Mouse (Mus musculus): Measurements from ENCODE around the gene Sugct. TPM values are rescaled to one million over a fixed set of nuclear protein-coding genes. Genes with fewer than 3 reads are reported as not detected.

Gene Sugct
- total and polyA plus RNA-seq, 3 experiments, result 1.0 to 3.0 TPM; not detected in 1

DNA sequence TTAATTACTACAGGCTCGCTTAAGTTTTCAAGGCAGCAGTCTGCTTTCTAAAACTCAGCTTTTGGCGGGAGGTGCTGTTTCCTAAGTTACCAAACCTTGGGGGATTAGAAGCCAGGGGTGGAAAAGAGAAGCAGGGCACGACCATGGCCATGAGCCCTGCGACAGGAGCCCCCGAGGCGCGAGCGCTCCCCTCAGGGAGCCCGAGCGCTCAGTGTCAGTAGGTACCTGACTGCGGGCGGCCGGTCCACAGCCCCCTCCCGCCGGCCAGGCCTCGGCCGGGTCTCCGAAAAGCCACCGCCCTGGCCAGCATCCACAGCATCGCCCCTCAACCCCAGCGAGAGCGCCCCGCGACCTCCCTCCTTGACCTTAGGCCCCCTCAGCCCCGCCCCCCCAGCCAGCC, 939 bp downstream of the Sugct start:
- Histone ChIP-seq H3K79me2 (ENCODE audit: control insufficient read depth, insufficient read depth, low read length, poor library complexity) (peaks cover 25% of the 10 kb centered on the region), H3K27me3 (ENCODE audit: control insufficient read depth in 1 of 2, insufficient read depth in 2 of 2, low read length in 2 of 2) (no peaks in the 10 kb centered on the region), H3K36me3 (ENCODE audit: control insufficient read depth in 1 of 2, insufficient read depth in 2 of 2, low read length in 2 of 2) (peaks cover 0 to 29% of the 10 kb centered on the region in 2 experiments; a peak in 3 of 4 replicates), H3K4me3 (ENCODE audit: control insufficient read depth in 1 of 2, insufficient read depth in 1 of 2, low read depth in 2 of 2, low read length in 2 of 2) (peak overlapping the region; percentile 87 to 93), H3K4me1 (ENCODE audit: control insufficient read depth in 1 of 2, insufficient read depth in 2 of 2, low read length in 2 of 2) (peaks cover 3 to 8% of the 10 kb centered on the region in 2 experiments), H3K9me3 (replicated peaks; ENCODE audit: insufficient read depth, low read length) (no peaks in the 10 kb centered on the region), H3K9ac (ENCODE audit: control insufficient read depth, low read depth, low read length, poor library complexity, severe bottlenecking) (peak overlapping the region; percentile 83), H3K27ac (ENCODE audit: control insufficient read depth, low read depth, low read length) (peak overlapping the region; percentile 78)
- peak; percentile 78 for DNase-seq (ENCODE audit: low read depth, low spot score)
- TF ChIP-seq TBP (IDR thresholded peaks at IDR 0.05; ENCODE audit: low read depth, low read length) (no peak), UBTF (IDR thresholded peaks at IDR 0.05; ENCODE audit: borderline replicate concordance, insufficient read depth, low read depth, low read length) (no peak), NRF1 (IDR thresholded peaks at IDR 0.05; ENCODE audit: insufficient read depth, low read depth, low read length, poor library complexity, severe bottlenecking) (no peak), MEF2A (IDR thresholded peaks at IDR 0.05; ENCODE audit: extremely low read depth, insufficient replicate concordance, low read depth, low read length, poor library complexity, severe bottlenecking) (no peak), ELF1 (IDR thresholded peaks at IDR 0.05; ENCODE audit: low read depth, low read length) (no peak), MXI1 (IDR thresholded peaks at IDR 0.05; ENCODE audit: low read depth, low read length) (no peak)

DNA sequence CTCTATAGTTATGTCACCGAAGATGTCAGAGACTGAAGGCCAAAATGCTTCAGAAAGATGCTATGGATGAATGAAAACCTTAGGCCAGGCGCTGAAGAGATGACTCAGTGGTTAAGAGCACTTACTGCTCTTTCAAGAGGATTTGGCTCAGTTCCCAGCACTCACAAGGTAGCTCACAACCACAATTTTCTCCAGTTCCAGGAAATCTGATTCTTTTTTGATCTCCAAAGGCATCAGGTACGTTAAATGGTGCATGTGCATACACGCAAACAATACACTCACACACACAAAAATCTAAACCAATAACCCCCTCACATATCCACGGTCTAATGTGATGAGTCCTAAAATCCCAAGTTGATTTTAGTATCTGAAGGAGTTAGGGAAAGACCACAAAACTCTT, 1.5 kb downstream of the Sugct start:
- no peaks in the 10 kb centered on the region for H3K9me3 ChIP-seq (replicated peaks; ENCODE audit: insufficient read depth, low read length)
- H3K4me1 ChIP-seq (ENCODE audit: control insufficient read depth in 1 of 2, insufficient read depth in 2 of 2, low read length in 2 of 2), result peaks cover 3 to 6% of the 10 kb centered on the region in 2 experiments
- peak; percentile 92 for DNase-seq (ENCODE audit: low read depth, low spot score)
- no peak overlapping the region for H3K27ac ChIP-seq (ENCODE audit: control insufficient read depth, low read depth, low read length)
- H3K4me3 ChIP-seq (ENCODE audit: control insufficient read depth in 1 of 2, insufficient read depth in 1 of 2, low read depth in 2 of 2, low read length in 2 of 2), result peak overlapping the region; percentile 33 to 93
- H3K79me2 ChIP-seq (ENCODE audit: control insufficient read depth, insufficient read depth, low read length, poor library complexity), result peaks cover 21% of the 10 kb centered on the region
- peaks cover 0 to 25% of the 10 kb centered on the region in 2 experiments; a peak in 3 of 4 replicates for H3K36me3 ChIP-seq (ENCODE audit: control insufficient read depth in 1 of 2, insufficient read depth in 2 of 2, low read length in 2 of 2)
- H3K27me3 ChIP-seq (ENCODE audit: control insufficient read depth in 1 of 2, insufficient read depth in 2 of 2, low read length in 2 of 2), result no peaks in the 10 kb centered on the region
- peak overlapping the region; percentile 83 for H3K9ac ChIP-seq (ENCODE audit: control insufficient read depth, low read depth, low read length, poor library complexity, severe bottlenecking)
- peak; percentile 43; the same call in 1 of the 2 replicates for TF ChIP-seq GATA1 (IDR thresholded peaks at IDR 0.05; ENCODE audit: low read depth, low read length)
- TF ChIP-seq SIN3A (IDR thresholded peaks at IDR 0.05; ENCODE audit: low read length), result peak; percentile 15
- TF ChIP-seq ETS1 (IDR thresholded peaks at IDR 0.05; ENCODE audit: low read depth, low read length), result peak; percentile 44; the same call in 1 of the 2 replicates
- no peak for TF ChIP-seq CTCF (IDR thresholded peaks at IDR 0.05 in 2 of 3, conservative IDR thresholded peaks at IDR 0.05 in 1 of 3; ENCODE audit: control insufficient read depth in 1 of 3, insufficient read depth in 1 of 3, low read depth in 2 of 3, low read length in 3 of 3, poor library complexity in 1 of 3, severe bottlenecking in 1 of 3)
- 0 out of 2 replicates have a peak, but pooled peaks have one; percentile 21 for TF ChIP-seq TBP (IDR thresholded peaks at IDR 0.05; ENCODE audit: low read depth, low read length)
- no peak for TF ChIP-seq POLR2AphosphoS2 (IDR thresholded peaks at IDR 0.05; ENCODE audit: low read length)
- no peak for TF ChIP-seq SMC3 (IDR thresholded peaks at IDR 0.05; ENCODE audit: low read depth, low read length)
- no peak for TF ChIP-seq CHD2 (IDR thresholded peaks at IDR 0.05; ENCODE audit: low read length)
- no peak for TF ChIP-seq MAX (IDR thresholded peaks at IDR 0.05; ENCODE audit: low read length)
- no peak for TF ChIP-seq GABPA (IDR thresholded peaks at IDR 0.05; ENCODE audit: low read depth, low read length)
- TF ChIP-seq USF2 (IDR thresholded peaks at IDR 0.05; ENCODE audit: borderline replicate concordance in 1 of 2, insufficient read depth in 1 of 2, low read depth in 1 of 2, low read length in 2 of 2), result no peak
- no peak for TF ChIP-seq ZC3H11A (IDR thresholded peaks at IDR 0.05; ENCODE audit: low read depth, low read length)
- no peak for TF ChIP-seq ELF1 (IDR thresholded peaks at IDR 0.05; ENCODE audit: low read depth, low read length)
- TF ChIP-seq NELFE (IDR thresholded peaks at IDR 0.05; ENCODE audit: low read depth, low read length), result no peak
- TF ChIP-seq MAZ (IDR thresholded peaks at IDR 0.05; ENCODE audit: low read depth, low read length), result no peak
- no peak for TF ChIP-seq RAD21 (IDR thresholded peaks at IDR 0.05; ENCODE audit: low read depth, low read length)
- no peak for TF ChIP-seq MAFK (IDR thresholded peaks at IDR 0.05; ENCODE audit: borderline replicate concordance, low read depth, low read length)
- no peak for TF ChIP-seq ZKSCAN1 (IDR thresholded peaks at IDR 0.05; ENCODE audit: low read depth, low read length)
- peak in 1 of 2 experiments; percentile 47; a peak in 1 of 4 replicates for TF ChIP-seq EP300 (IDR thresholded peaks at IDR 0.05; ENCODE audit: low read depth in 1 of 2, low read length in 2 of 2)
- TF ChIP-seq TCF12 (IDR thresholded peaks at IDR 0.05; ENCODE audit: low read depth, low read length), result no peak
- TF ChIP-seq MEF2A (IDR thresholded peaks at IDR 0.05; ENCODE audit: extremely low read depth, insufficient replicate concordance, low read depth, low read length, poor library complexity, severe bottlenecking), result no peak
- TF ChIP-seq USF1 (IDR thresholded peaks at IDR 0.05; ENCODE audit: low read depth, low read length), result no peak
- peak; percentile 51; the same call in 1 of the 2 replicates for TF ChIP-seq BHLHE40 (IDR thresholded peaks at IDR 0.05; ENCODE audit: borderline replicate concordance, low read depth, low read length)
- no peak for TF ChIP-seq ZNF384 (IDR thresholded peaks at IDR 0.05; ENCODE audit: low read depth, low read length)
- peak; percentile 30; the same call in 1 of the 2 replicates for TF ChIP-seq MXI1 (IDR thresholded peaks at IDR 0.05; ENCODE audit: low read depth, low read length)
- TF ChIP-seq KAT2A (conservative IDR thresholded peaks at IDR 0.05; ENCODE audit: low read depth, low read length), result no peak
- TF ChIP-seq UBTF (IDR thresholded peaks at IDR 0.05; ENCODE audit: borderline replicate concordance, insufficient read depth, low read depth, low read length), result no peak
- no peak for TF ChIP-seq CHD1 (IDR thresholded peaks at IDR 0.05; ENCODE audit: low read depth, low read length)
- no peak for TF ChIP-seq RCOR1 (IDR thresholded peaks at IDR 0.05; ENCODE audit: low read depth, low read length)
